Mouse (Mus musculus): ENCODE results near the gene Micu1. TPM values are rescaled to one million over a fixed set of nuclear protein-coding genes. Genes with fewer than 3 reads are reported as not detected.

Micu1 gene
- polyA plus RNA-seq, 1 experiment from 2014 or later, result 84.2 TPM

DNA sequence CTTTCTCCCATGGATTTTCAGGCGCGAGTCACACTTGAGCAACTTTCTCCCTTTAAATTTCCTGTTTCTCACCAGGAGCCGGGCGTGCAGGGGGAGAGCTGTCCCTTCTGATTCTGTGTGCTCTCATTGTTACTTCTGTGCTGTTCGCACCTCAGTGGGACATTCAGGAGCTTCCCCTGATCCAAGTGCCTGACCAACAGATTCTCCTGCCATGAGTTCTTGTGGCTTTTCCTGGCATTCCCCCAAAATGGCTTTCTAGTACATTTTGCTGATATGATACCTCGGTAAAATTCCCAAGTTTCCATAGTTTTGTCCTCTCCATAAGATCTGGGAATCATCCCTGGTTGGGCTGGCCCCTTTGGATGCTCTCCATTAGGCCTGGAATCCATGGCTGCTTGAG, 25.0 kb downstream of the Micu1 start:
- peaks cover 7% of the 10 kb centered on the region for H3K4me1 ChIP-seq
- H3K27ac ChIP-seq, result no peak overlapping the region
- no peak for ATAC-seq (ENCODE audit: insufficient number of reproducible peaks, low FRiP score, low TSS enrichment, low read depth)
- H3K9ac ChIP-seq, result no peak overlapping the region
- WGBS, result 63% methylated on average over 6 of the region's 6 CpGs
- no peaks in the 10 kb centered on the region for H3K27me3 ChIP-seq
- H3K4me2 ChIP-seq, result no peak overlapping the region
- H3K4me3 ChIP-seq, result no peak overlapping the region
- no peaks in the 10 kb centered on the region for H3K9me3 ChIP-seq
- H3K36me3 ChIP-seq, result peaks cover 10% of the 10 kb centered on the region

DNA sequence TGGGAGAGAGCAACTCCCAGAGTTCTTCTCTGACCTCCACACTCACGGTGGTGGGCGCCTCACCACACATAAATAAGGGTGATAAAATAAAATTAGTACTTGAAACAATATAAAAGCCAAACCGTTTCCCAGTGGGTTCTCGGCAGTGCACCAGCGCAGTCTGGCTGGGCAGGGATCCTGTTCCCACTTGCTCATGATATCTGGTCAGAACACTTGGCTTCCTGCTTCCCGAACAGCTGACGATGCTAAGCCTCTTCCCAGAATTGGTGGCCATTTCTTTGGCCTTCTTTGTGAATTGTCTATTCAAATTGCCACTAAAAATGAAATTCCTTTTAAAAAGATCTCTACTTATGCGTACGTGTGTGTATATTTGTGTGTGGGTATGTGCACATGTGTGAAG, 27.0 kb downstream of the Micu1 start:
- Histone ChIP-seq H3K4me3 (no peak overlapping the region), H3K9ac (no peak overlapping the region), H3K27ac (no peak overlapping the region), H3K27me3 (no peaks in the 10 kb centered on the region), H3K36me3 (peaks cover 27% of the 10 kb centered on the region), H3K4me1 (peaks cover 7% of the 10 kb centered on the region), H3K9me3 (no peaks in the 10 kb centered on the region), H3K4me2 (no peak overlapping the region)
- 77% methylated on average over 9 of the region's 9 CpGs for WGBS
- ATAC-seq (ENCODE audit: insufficient number of reproducible peaks, low FRiP score, low TSS enrichment, low read depth), result no peak

DNA sequence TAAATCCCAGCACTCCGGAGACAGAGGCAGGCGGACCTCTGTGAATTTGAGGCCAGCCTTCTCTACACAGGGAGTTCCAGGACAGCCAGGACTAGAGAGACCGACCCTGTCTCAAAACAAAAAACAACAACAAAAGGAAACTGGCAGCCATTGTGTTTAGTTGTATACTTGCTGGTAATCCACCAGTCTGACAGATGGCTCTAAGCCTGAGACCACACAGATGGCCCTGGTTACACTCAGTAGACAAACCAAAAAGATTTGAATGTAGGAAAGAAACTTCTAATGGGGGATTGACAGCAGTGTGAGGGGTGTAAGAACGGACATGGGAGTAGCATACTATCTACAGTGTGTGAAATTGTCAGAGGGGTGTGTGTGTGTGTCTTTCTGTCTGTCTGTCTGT, 27.6 kb downstream of the Micu1 start:
- ATAC-seq (ENCODE audit: insufficient number of reproducible peaks, low FRiP score, low TSS enrichment, low read depth), result no peak
- H3K27me3 ChIP-seq, result no peaks in the 10 kb centered on the region
- 90% methylated on average over 4 of the region's 4 CpGs for WGBS
- H3K9me3 ChIP-seq, result no peaks in the 10 kb centered on the region
- H3K4me1 ChIP-seq, result peaks cover 7% of the 10 kb centered on the region
- no peak overlapping the region for H3K4me2 ChIP-seq
- peaks cover 27% of the 10 kb centered on the region for H3K36me3 ChIP-seq
- no peak overlapping the region for H3K27ac ChIP-seq
- no peak overlapping the region for H3K4me3 ChIP-seq
- H3K9ac ChIP-seq, result no peak overlapping the region

DNA sequence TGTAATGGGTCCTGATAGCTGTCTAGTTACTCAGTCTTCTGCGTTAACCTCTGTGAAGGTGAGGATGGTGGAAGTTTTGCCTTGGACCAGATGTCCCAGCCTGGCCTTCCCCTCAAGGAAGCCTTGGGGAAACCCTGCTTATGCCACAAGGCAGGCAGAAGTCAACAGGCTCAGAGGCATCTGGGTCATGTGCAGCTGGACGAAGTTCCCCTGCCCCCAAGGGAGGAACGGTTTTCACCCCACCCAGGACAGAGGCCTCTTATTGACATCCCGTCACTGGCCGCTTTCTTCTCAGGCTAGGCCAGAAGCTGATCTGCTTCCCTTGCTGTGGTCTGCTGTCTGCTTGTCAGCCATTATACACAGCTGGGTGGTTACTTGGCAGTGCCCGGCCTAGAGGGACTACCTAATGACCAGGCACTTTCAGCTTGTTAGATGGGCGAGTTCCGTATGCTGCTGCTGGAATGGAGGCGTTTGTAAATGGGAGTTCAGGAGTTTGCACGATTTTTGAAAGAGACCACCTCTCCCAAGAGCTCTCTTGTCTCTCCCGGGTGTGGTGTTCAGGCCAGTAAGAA, 33.8 kb downstream of the Micu1 start:
- H3K4me3 ChIP-seq, result no peak overlapping the region
- WGBS, result 82% methylated on average over 11 of the region's 11 CpGs
- no peak overlapping the region for H3K9ac ChIP-seq
- H3K4me2 ChIP-seq, result no peak overlapping the region
- no peak for ATAC-seq (ENCODE audit: insufficient number of reproducible peaks, low FRiP score, low TSS enrichment, low read depth)
- H3K27ac ChIP-seq, result no peak overlapping the region
- no peaks in the 10 kb centered on the region for H3K9me3 ChIP-seq
- H3K4me1 ChIP-seq, result no peaks in the 10 kb centered on the region; the same call in 1 of the 2 replicates
- no peaks in the 10 kb centered on the region for H3K27me3 ChIP-seq
- H3K36me3 ChIP-seq, result peaks cover 33% of the 10 kb centered on the region

DNA sequence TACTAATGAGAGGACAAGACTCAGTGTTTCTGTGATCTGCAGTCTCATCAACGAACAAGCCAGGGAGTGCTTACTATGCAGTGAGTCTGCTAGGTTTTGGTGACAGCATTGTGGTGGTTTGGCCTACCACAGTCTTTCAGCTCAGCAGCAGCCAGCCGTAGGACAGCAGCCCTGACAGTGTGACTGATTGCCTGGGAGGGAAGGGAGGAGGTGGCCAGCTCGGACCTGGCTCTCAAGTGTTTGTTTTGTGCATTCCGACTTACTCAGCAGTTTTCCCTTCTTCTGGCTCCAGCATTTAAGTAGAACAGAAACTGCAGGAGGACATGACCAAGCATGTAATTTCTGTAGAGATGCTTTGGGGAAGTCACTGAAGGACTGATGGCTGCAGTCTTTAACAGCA, 39.2 kb downstream of the Micu1 start:
- Histone ChIP-seq H3K36me3 (peaks cover 24% of the 10 kb centered on the region), H3K4me2 (no peak overlapping the region), H3K27me3 (no peaks in the 10 kb centered on the region), H3K9ac (no peak overlapping the region), H3K9me3 (no peaks in the 10 kb centered on the region), H3K27ac (no peak overlapping the region), H3K4me3 (no peak overlapping the region), H3K4me1 (no peaks in the 10 kb centered on the region; the same call in 1 of the 2 replicates)
- 46% methylated on average over 4 of the region's 4 CpGs for WGBS
- no peak for ATAC-seq (ENCODE audit: insufficient number of reproducible peaks, low FRiP score, low TSS enrichment, low read depth)

DNA sequence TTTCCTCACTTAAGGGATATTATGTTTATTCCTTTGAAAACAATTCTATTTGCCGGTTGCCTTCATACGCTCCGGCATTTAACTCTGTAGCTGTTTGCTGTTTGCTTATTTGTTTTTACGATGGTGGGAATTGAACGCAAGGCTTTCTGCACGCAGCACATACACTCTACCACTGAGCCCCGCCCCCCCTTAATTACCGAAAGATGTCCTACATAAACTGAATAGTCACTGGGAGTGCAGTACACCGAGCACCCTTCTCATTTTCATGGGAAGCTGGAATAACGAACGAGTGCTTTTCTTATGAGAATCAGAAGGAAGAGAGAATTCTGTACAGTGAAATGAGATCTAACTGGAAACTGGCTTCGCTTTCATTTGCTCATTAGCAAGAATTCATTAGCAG, 41.1 kb downstream of the Micu1 start:
- no peaks in the 10 kb centered on the region for H3K9me3 ChIP-seq
- no peak overlapping the region for H3K4me2 ChIP-seq
- no peak overlapping the region for H3K27ac ChIP-seq
- H3K36me3 ChIP-seq, result peaks cover 20% of the 10 kb centered on the region
- H3K4me1 ChIP-seq, result no peaks in the 10 kb centered on the region; the same call in 1 of the 2 replicates
- no peaks in the 10 kb centered on the region for H3K27me3 ChIP-seq
- H3K4me3 ChIP-seq, result no peak overlapping the region
- H3K9ac ChIP-seq, result no peak overlapping the region
- ATAC-seq (ENCODE audit: insufficient number of reproducible peaks, low FRiP score, low TSS enrichment, low read depth), result no peak
- 58% methylated on average over 12 of the region's 12 CpGs for WGBS

DNA sequence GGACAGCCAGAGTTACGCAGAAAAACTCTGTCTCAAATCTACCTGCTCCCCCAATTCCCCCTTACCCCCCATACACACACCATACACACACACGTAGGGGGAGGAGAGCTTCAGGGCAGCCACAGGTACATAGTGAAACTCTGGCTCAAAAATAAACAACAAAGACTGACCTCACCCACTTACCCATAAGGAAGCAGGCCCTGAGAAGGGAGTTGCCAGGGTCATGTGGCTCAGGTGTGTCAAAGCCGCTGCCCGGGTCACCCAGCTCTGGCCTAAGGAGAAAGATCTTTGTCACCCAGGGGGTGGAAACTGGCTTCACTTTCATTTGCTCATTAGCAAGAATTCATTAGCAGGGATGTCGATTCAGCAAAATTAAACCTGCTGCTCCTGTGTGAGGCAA, 41.7 kb downstream of the Micu1 start:
- Histone ChIP-seq H3K4me3 (no peak overlapping the region), H3K27me3 (no peaks in the 10 kb centered on the region), H3K9ac (no peak overlapping the region), H3K4me2 (no peak overlapping the region), H3K9me3 (no peaks in the 10 kb centered on the region), H3K36me3 (peaks cover 20% of the 10 kb centered on the region), H3K27ac (no peak overlapping the region), H3K4me1 (no peaks in the 10 kb centered on the region; the same call in 1 of the 2 replicates)
- ATAC-seq (ENCODE audit: insufficient number of reproducible peaks, low FRiP score, low TSS enrichment, low read depth), result no peak
- WGBS, result 78% methylated on average over 5 of the region's 5 CpGs

DNA sequence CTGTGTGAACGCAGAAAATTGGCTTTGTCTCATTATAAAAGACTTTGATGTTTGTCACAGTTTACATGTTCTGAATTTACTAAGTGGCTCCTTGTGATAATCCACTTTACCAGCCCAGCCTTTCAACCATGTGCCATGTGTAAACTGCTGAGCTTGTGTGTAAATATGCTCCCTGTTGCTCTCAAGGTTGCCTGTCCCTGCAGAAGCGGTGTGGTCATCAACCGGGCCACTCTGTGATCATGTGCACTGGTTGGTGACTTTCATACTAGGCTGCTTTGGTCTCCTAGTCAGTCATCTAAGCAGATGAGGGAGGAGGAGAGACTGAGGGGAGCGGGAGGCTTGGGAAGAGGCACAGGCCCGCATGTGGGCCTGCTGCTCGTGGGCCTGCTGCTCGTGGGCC, 45.1 kb downstream of the Micu1 start:
- Histone ChIP-seq H3K9ac (no peak overlapping the region), H3K27me3 (no peaks in the 10 kb centered on the region), H3K4me3 (no peak overlapping the region), H3K9me3 (0 out of 2 replicates have a peak, but pooled peaks cover 3% of the 10 kb centered on the region), H3K36me3 (peaks cover 9% of the 10 kb centered on the region), H3K4me1 (no peaks in the 10 kb centered on the region), H3K27ac (no peak overlapping the region), H3K4me2 (no peak overlapping the region)
- WGBS, result 58% methylated on average over 7 of the region's 7 CpGs
- no peak for ATAC-seq (ENCODE audit: insufficient number of reproducible peaks, low FRiP score, low TSS enrichment, low read depth)

DNA sequence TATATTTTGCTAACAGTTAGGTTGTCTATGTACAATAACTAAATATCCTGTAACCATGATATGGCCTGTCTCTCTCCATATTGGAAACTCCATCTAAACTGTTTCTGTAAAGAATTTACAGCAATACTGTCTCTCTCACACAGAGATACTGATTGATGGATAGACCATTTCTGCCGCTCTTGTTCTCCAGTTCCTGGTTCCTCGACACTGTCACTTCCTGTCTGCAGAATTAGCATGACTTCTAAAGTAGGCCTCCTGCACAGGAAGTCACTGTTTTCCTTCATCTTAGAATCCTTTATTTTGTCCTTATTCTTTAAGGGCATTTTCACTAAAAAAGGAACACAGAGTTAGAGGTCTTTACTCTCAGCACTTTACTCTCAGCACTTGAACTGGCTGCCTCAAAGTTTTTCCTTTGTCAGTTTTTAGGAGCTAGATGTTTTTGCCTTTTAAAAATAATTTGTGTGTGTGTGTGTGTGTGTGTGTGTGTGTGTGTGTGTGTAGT, 46.5 kb downstream of the Micu1 start:
- no peak overlapping the region for H3K27ac ChIP-seq
- no peak overlapping the region for H3K4me3 ChIP-seq
- no peak for ATAC-seq (ENCODE audit: insufficient number of reproducible peaks, low FRiP score, low TSS enrichment, low read depth)
- WGBS, result 67% methylated on average over 2 of the region's 2 CpGs
- H3K9ac ChIP-seq, result no peak overlapping the region
- no peak overlapping the region for H3K4me2 ChIP-seq
- H3K9me3 ChIP-seq, result 0 out of 2 replicates have a peak, but pooled peaks cover 3% of the 10 kb centered on the region
- no peaks in the 10 kb centered on the region for H3K4me1 ChIP-seq
- no peaks in the 10 kb centered on the region for H3K27me3 ChIP-seq
- peaks cover 11% of the 10 kb centered on the region for H3K36me3 ChIP-seq

DNA sequence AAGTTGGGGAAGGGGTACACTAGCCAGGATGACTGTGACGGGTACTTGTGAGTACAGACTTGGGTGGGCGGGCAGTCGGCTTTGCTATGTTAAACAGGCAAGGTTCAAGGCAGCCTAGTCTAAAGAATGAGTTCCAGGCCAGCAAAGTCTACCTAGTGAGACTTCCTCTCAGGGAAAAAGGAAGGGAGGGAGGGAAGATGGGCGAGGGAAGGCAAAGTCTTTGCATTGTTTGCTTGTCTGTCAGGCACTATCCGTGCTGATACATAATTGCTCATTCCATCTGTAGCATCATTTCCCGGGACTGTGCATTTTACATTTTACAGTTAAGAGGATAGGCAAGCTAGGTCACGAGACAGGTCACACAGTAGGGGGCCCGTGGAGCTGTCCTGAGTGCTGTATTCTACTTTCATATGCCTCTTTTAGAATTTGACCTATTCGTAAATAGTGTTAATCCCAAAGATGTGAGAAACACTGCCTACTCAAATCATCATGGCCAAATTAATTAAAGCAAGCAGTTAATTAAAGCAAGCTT, 51.3 kb downstream of the Micu1 start:
- no peak overlapping the region for H3K4me3 ChIP-seq
- H3K27ac ChIP-seq, result no peak overlapping the region
- H3K4me1 ChIP-seq, result peaks cover 19% of the 10 kb centered on the region
- H3K36me3 ChIP-seq, result peaks cover 7% of the 10 kb centered on the region
- H3K9me3 ChIP-seq, result 0 out of 2 replicates have a peak, but pooled peaks cover 3% of the 10 kb centered on the region
- H3K9ac ChIP-seq, result no peak overlapping the region
- no peak overlapping the region for H3K4me2 ChIP-seq
- no peaks in the 10 kb centered on the region for H3K27me3 ChIP-seq
- ATAC-seq (ENCODE audit: insufficient number of reproducible peaks, low FRiP score, low TSS enrichment, low read depth), result no peak
- 61% methylated on average over 9 of the region's 9 CpGs for WGBS

DNA sequence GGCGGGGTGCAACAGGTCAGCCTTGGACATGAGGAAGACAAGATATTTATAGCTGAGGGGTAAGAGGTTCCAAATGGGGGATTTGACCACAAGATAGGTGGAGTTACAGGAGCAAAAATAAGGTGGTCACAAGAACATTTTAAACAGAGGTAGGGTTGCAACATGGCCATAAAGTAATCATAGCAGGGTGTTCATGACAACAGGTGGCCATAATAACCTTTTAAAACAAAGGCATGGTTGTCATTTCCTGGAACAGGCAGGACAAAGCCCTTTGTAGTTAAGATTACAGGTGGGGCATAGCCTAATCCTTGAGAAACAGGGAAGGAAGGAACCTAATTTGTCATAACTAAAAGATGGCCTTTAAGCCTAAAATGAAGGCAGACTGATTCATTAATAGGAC, 51.8 kb downstream of the Micu1 start:
- H3K36me3 ChIP-seq, result peaks cover 7% of the 10 kb centered on the region
- no peak overlapping the region for H3K27ac ChIP-seq
- ATAC-seq (ENCODE audit: insufficient number of reproducible peaks, low FRiP score, low TSS enrichment, low read depth), result no peak
- no peak overlapping the region for H3K4me3 ChIP-seq
- 84% methylated on average over 1 of the region's 1 CpGs for WGBS
- H3K27me3 ChIP-seq, result no peaks in the 10 kb centered on the region
- H3K9me3 ChIP-seq, result 0 out of 2 replicates have a peak, but pooled peaks cover 3% of the 10 kb centered on the region
- H3K9ac ChIP-seq, result no peak overlapping the region
- H3K4me2 ChIP-seq, result no peak overlapping the region
- peaks cover 19% of the 10 kb centered on the region for H3K4me1 ChIP-seq

DNA sequence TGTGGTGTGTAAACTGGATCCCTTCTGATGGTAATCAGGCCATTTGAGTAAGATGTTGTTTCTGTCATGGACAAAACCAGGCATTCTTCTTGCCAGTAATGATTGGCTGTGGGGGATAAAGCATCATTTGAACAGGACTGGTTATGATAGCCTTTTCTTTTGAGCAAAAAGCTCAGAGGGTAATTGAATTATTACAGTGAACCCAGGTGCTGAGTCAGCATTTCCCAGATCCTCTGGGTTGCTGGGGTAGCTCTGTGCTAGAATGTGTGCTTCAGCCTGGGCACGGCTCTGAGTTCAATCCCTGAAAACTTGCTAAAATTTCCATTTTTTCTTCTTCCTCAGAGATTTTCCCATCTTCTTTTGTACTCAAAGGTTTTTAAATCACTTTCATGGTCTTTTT, 52.6 kb downstream of the Micu1 start:
- no peaks in the 10 kb centered on the region for H3K27me3 ChIP-seq
- 85% methylated on average over 1 of the region's 1 CpGs for WGBS
- H3K4me1 ChIP-seq, result peaks cover 19% of the 10 kb centered on the region
- no peak overlapping the region for H3K4me2 ChIP-seq
- peaks cover 7% of the 10 kb centered on the region for H3K36me3 ChIP-seq
- ATAC-seq (ENCODE audit: insufficient number of reproducible peaks, low FRiP score, low TSS enrichment, low read depth), result no peak
- H3K9ac ChIP-seq, result no peak overlapping the region
- no peak overlapping the region for H3K27ac ChIP-seq
- H3K9me3 ChIP-seq, result 0 out of 2 replicates have a peak, but pooled peaks cover 3% of the 10 kb centered on the region
- H3K4me3 ChIP-seq, result no peak overlapping the region
